Mouse (Mus musculus) embryonic fibroblast, embryonic 13.5 days (primary cell): ENCODE data around the gene Slc25a12. TPM values are rescaled to one million over a fixed set of nuclear protein-coding genes. Genes with fewer than 3 reads are reported as not detected.

ENCODE experiments used
- H3K27ac ChIP-seq: 2 replicates; pipeline ENCODE4 v1.5.1; 2012; ENCODE audit warnings: low read length, control low read depth, inconsistent platforms; ENCODE audit not compliant: insufficient read depth
- H3K4me1 ChIP-seq: 2 replicates; pipeline ENCODE4 v1.6.1; 2011; ENCODE audit warnings: low read length; ENCODE audit not compliant: control insufficient read depth, insufficient read depth
- H3K4me3 ChIP-seq: 2 replicates; pipeline ENCODE4 v1.5.1; 2011; ENCODE audit warnings: mild to moderate bottlenecking, control low read depth, low read length; ENCODE audit not compliant: insufficient read depth
- CTCF ChIP-seq: IDR thresholded peaks from 2 replicates; pipeline ENCODE4 v1.5.1; 2011; ENCODE audit warnings: mild to moderate bottlenecking, control low read depth, low read length, moderate library complexity, borderline replicate concordance; ENCODE audit not compliant: insufficient read depth
- POLR2A ChIP-seq: IDR thresholded peaks from 2 replicates; pipeline ENCODE4 v1.6.1; 2011; ENCODE audit warnings: low read depth, mild to moderate bottlenecking, control low read depth, low read length, moderate library complexity
- polyA plus RNA-seq: library from polyadenylated mRNA; stranded (reverse); fragments of >200 nt; gene quantifications from 2 replicates; pipeline ENCODE4 v1.2.4, GENCODE M21; 2011; ENCODE audit warnings: low read depth; ENCODE audit not compliant: missing spikeins, insufficient read length

Slc25a12 gene
- polyA plus RNA-seq, 1 experiment, result 51.2 TPM

GRCm38 (mm10) chr2:71312067-71312466 is 55.5 kb downstream of the Slc25a12 start:
- Histone ChIP-seq H3K27ac (no peak overlapping the region), H3K4me3 (no peak overlapping the region), H3K4me1 (no peaks in the 10 kb centered on the region; the same call in 1 of the 2 replicates)
- TF ChIP-seq POLR2A (no peak), CTCF (no peak)

- Histone ChIP-seq H3K27ac (no peak overlapping the region), H3K4me1 (no peaks in the 10 kb centered on the region), H3K4me3 (no peak overlapping the region)
- TF ChIP-seq CTCF (no peak), POLR2A (no peak)
Observed at GRCm38 (mm10) chr2:71309726-71310125, 57.8 kb downstream of the Slc25a12 start.

GRCm38 (mm10) chr2:71306357-71306756 is 61.2 kb downstream of the Slc25a12 start:
- TF ChIP-seq CTCF, result no peak
- no peak for TF ChIP-seq POLR2A
- H3K27ac ChIP-seq, result no peak overlapping the region
- no peaks in the 10 kb centered on the region for H3K4me1 ChIP-seq
- no peak overlapping the region for H3K4me3 ChIP-seq

DNA sequence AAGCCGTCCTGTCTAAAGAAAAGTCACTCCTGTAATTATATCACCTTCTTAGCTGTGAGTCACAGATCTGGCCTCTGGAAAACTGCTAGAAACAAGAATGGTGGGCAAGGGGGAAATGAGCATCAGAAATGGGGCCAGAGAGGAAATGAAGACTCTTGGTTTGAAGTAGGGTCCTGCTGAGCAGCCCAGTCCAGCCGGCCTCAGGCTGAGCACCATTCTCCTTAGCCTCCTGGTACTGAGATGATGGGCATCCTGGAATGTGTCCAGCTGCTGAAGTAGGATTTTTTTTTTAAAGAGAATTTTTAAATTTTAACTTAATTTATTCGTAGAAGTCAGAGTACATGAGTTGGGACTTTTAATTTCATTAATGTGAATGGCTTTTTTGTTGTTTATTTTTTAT is 62.7 kb downstream of the Slc25a12 start:
- Histone ChIP-seq H3K4me1 (no peaks in the 10 kb centered on the region), H3K27ac (no peak overlapping the region), H3K4me3 (no peak overlapping the region)
- TF ChIP-seq CTCF (no peak), POLR2A (no peak)

DNA sequence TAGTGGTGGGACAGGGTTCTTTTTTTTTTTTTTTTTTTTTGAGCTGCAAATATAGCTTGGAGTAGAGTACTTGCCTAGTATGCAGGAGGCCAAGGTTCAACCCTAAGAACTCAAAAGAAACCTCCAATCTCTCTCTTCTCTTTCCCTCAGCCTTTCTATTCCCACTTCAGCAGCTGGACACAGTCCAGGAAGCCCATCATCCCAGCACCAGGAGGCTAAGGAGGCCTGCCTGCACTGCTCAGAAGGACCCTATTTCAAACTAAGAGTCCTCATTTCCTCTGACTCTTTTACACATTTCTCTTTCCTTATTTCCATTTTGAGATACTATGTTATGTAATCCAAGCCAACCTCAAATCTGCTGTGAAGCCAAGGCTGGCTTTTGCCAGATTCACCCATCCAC is 64.3 kb downstream of the Slc25a12 start:
- Histone ChIP-seq H3K4me1 (no peaks in the 10 kb centered on the region), H3K4me3 (no peak overlapping the region), H3K27ac (no peak overlapping the region)
- no peak for TF ChIP-seq POLR2A
- no peak for TF ChIP-seq CTCF

DNA sequence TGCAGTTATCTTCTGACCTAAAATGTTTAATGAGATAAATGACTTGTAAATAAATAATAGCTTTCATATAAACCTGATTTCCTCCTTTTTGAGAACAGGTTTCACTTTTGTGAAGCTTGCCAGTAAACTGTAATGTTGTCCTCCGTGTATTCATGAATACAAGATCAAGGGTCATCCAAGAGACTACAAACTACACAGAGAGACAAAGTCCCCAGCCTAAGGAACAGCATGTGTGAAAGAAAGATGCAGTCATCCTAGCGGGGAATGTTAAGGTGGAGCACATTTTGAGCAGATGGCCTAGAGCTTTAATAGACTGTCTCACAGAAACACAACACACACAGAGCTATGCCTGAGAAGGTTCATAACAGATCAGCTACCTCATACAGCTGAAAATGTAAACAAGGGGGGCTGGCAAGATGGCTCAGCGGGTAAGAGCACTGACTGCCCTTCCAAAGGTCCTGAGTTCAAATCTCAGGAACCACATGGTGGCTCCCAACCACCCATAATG is 65.3 kb downstream of the Slc25a12 start:
- TF ChIP-seq POLR2A (no peak), CTCF (no peak)
- no peaks in the 10 kb centered on the region for H3K4me1 ChIP-seq
- no peak overlapping the region for H3K27ac ChIP-seq
- H3K4me3 ChIP-seq, result no peak overlapping the region

DNA sequence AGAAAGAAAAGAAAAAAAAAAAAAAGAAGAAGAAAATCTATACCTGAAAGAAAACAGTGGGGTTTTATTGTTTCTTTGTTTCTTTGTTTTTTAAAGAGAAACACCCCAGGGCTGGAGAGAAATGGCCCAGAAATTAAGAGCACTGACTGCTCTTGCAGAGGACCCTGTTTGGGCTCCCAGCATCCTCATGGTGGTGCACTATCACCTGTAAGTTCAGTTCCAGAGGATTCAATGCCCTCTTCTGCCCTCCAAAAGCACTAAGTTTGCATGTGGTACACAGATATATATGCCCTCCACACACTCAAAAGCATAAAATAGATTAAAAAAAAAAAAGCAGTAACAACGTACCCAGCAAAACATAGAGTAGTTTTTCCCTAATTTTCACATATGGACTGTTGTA is 68.8 kb downstream of the Slc25a12 start:
- no peaks in the 10 kb centered on the region for H3K4me1 ChIP-seq
- H3K27ac ChIP-seq, result no peak overlapping the region
- TF ChIP-seq POLR2A, result no peak
- no peak overlapping the region for H3K4me3 ChIP-seq

GRCm38 (mm10) chr2:71297501-71297900 is 70.0 kb downstream of the Slc25a12 start:
- no peak for TF ChIP-seq CTCF
- TF ChIP-seq POLR2A, result no peak
- Histone ChIP-seq H3K4me3 (no peak overlapping the region), H3K4me1 (no peaks in the 10 kb centered on the region), H3K27ac (no peak overlapping the region)

GRCm38 (mm10) chr2:71295844-71296243 is 71.7 kb downstream of the Slc25a12 start:
- no peak for TF ChIP-seq CTCF
- TF ChIP-seq POLR2A, result no peak
- no peak overlapping the region for H3K27ac ChIP-seq

GRCm38 (mm10) chr2:71294489-71294888 is 73.1 kb downstream of the Slc25a12 start:
- Histone ChIP-seq H3K27ac (no peak overlapping the region), H3K4me1 (no peaks in the 10 kb centered on the region), H3K4me3 (no peak overlapping the region)
- TF ChIP-seq POLR2A (no peak), CTCF (no peak)

More at GRCm38 (mm10) chr2:71295844-71296243, 71.7 kb downstream of the Slc25a12 start:
- Histone ChIP-seq H3K4me3 (no peak overlapping the region), H3K4me1 (no peaks in the 10 kb centered on the region)

DNA sequence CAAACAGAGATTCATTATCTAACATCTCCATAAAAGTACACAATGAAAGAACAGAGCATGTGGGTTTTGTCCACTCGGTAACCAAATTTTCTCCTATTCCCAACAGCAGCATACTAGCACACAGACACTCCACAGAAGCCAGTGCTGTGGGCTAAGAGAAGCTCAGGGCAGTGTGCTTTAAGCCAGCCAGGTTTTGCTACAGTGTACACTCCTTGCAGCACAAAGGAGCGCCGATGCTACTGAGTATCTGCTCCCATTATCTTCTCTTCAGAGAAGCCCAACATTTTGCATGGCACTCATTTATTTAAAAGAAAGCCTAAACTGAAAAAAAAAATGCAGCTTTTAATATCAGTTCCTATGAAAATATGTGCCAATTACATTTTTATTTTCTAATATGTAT is 73.6 kb downstream of the Slc25a12 start:
- no peaks in the 10 kb centered on the region for H3K4me1 ChIP-seq
- no peak for TF ChIP-seq CTCF
- TF ChIP-seq POLR2A, result no peak
- no peak overlapping the region for H3K27ac ChIP-seq
- H3K4me3 ChIP-seq, result no peak overlapping the region
